Mouse (Mus musculus) c-Kit-positive CD71-negative TER-119-negative erythroid progenitor cells, embryonic 14.5 days (primary cell): ENCODE measurements around the gene Folr1.

ENCODE experiments used
- DNase-seq: peaks from one replicate; pipeline ENCODE4 v3.0.0-alpha.2; 2013; ENCODE audit warnings: low read depth

Gene Folr1

DNA sequence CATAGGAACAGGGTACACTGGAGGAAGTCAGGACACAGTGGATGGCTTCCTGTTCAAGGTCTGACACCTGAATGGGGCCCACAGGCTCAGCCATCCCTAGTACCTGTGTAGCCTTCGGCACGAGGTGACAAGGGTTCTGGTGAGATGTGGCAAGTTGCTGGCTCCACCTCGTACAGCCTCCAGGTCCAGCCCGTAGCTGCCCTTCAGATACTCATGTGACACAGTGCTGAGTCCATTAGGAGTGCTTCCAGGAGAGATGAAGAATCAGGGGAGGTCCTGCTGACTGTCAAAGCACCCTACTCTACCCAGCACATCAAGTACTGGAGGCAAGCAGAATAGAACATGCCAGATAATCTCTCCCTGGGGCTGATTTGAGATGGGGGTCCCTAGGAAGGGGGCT, 38.2 kb downstream of the Folr1 start:
- DNase-seq = no peak

DNA sequence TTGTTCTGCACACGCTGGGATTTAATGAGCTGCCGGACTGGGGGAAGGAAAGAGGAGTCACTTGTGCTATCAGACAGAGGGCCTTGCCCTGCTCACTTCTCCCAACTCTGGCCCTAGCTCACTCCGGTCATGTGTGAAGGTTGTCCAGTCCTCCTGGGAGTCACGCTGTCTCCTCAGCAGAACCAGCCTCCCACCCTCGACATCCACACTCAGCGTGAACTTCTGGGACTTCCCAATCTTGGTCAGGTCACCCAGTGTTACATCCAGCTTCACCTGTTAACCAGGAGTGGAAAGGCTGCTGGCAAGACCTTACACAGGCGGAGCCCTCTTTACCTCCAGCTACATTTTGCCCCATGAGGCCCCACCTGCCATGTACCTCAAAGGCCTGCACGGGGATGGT, 39.2 kb downstream of the Folr1 start:
- no peak for DNase-seq

DNA sequence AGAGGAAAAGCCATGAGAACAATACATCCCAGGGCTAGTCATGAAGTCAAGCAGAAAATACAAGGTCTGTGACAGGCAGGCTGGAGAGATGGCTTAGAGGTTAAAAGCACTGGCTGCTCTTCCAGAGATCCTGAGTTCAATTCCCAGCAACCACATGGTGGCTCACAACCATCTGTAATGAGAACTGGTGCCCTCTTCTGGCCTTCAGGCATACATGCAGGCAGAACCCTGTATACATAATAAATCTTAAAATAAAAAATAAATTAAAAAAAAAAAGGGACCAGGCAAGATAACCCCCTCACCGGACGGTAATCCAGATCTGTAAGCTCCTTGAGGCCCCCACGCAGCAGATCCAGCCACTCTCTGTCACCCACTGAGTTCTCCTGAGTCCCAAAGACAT, 40.2 kb downstream of the Folr1 start:
- DNase-seq = no peak

DNA sequence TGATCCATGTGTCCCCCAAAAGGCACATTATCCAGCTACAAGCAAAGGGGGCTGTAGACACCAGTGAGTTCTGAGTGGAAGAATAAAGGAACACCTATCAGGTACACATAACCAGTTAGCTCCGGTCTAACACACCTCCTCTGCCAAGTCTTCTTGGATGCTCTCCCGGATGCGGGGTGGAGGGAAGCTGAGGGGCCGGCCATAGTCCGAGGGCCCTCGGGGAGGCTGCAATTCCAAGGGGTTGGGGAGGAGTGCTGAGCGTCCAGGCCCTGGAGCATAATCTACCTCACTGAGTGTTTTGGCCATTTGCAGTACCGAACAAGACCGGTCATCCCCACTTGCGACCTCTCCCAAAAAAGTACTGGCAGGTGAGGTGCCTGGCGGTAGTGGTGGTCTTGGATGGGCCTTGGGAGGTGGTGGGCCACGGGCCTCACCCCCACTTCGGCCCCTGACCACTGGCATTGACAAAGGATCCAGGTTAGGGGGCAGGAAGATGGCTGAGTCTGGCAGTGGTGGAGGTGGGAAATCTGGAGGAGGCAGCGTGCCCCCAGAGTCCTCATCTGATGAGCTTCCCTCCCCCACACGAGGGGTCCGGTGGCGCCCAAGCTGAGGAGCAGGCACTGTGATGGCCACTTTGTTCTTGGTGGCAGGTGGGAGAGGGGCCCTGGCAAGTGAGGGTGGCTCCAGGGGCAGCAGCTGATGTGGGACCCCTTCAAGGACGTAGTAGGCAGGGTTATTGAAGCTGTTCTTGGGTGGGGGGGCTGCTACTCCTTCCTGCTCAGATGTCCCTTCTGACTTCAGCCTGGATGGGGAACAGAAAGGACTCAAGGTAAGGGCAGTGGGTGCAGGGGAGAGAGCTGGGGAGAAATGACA, 46.6 kb downstream of the Folr1 start:
- DNase-seq = no peak

DNA sequence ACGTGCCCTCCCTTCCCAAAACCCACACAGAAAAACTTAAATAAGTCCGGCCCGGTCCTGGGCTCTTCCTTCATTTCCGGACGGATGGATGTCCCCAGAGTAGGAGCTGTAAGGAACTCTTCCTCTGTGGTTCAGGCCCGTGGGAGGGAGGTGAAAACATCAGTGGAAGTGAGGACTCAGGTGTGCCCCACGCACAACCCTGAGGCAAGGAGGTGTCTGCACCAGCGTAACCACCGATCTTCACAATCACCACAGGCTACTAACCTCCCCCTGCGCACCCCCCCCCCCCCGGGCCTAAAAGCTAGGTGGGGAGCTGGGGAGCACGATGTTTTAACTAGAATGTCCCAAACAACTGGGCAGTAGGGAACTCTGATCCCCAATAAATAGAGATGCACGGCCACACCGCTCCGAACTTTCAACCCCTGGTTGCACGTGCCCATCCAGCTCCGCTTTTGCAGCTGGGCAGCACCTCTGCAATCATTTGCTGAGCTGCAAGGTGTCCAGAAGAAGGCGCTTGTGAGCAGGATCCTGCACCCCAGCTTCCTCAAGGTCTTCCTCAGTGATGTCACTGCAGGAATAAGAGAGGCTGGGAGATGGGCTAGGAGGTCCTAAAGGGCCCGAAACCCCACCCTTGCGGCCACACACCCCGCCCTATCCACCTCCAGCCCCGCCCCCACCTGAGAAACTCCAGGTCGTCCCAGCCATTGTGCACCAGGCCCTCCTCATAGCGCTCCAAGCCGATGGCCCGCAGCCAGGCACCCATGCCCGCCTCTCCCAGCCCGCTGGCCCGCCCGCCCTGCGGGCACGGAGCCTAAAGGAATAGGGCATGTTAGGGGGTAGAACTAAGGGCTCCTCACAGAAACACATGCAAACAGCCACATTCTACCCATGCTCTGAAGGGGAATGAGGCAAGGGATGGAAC, 47.5 kb downstream of the Folr1 start:
- no peak for DNase-seq

DNA sequence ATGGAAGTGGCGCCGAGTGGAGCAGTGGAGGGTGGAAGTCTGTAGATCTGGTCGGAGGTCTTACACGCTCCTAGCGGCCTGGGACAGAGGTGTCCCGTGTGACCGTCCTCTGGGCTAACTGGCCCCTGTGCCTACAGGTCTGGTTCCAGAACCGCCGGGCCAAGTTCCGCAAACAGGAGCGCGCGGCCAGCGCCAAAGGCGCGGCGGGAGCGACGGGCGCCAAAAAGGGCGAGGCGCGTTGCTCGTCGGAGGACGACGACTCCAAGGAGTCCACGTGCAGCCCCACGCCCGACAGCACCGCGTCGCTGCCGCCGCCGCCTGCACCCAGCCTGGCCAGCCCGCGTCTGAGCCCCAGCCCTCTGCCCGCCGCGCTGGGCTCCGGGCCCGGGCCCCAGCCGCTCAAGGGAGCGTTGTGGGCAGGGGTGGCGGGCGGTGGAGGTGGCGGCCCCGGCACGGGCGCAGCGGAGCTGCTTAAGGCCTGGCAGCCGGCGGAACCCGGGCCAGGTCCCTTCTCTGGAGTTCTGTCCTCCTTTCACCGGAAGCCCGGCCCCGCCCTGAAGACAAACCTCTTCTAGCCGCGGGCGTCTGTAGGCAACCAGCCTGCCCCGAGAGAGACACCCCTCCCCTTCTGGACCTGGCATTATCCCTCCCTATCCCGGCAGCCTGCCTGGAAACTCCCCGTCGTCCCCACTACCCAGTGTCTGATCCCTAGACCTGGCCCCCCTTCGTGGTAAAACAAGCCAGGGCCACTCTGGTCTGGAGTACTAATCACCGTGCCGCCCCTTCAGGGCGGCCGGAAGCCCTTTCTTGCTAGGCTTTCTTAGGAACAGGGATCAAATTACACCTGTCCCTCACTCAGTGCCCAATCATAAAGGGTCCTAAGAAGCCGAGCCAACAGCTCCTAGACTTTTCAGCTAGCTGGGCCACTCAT, 48.8 kb downstream of the Folr1 start:
- DNase-seq = no peak

DNA sequence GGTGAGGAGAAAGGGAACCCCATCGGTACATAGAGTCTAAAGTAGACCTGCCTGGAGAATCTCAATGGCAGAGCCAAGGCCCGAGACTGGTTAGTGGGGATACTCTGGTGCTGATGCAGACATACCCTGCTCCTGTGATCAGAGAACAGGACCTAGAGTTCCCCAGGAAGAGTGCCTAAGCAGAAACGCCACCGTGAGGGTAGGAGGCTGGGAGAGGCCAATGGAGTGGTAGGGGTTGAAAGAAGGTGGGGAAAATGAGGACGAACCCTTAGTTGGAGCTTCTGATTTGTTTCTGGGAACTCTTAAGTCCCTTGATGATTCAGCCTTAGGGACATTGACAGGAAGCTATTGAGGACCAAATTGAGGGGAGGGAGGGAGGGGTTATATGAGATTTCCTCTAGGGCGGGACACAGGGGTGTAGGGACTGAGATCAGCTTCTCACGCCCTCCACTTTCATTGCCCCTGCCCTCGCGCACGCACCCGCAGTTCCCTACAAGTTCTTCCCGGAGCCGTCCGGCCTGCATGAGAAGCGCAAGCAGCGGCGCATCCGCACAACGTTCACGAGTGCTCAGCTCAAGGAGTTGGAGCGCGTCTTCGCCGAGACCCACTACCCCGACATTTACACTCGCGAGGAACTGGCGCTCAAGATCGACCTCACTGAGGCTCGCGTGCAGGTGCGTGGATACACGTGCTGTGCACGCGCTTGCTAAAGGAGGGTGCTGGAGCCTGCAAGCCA, 50.1 kb downstream of the Folr1 start:
- no peak for DNase-seq

DNA sequence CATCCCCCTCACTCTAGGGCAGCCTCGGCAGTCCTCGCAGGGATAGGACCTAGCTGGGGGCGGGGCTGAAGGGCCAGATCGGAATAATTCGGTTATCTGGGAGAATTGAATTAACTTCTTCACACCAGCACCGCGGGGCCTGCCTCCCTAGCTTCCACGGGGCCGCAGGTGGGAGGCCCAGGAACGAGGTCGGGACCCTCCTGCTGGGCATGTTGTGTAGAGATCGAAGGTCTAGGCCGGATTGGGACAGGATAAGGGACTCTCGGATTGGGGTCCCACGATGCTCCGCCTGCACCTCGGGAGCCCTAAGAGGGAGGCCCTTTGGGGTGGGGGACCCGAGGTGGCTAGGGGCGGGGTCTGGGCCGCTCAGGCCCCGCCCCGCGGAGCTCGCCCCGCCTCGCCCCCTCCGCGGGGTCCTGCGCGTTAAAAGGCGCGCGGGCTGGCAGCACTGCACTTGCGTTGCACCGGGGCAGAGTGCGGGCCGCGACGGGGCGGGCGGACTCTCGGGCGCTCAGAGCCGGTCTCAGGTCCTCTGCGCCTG, 52.7 kb downstream of the Folr1 start, which contains the start of gene Phox2a:
Gene Phox2a, plus strand, starts transcription at position 453 of the 541 bp plus-strand sequence.
- no peak for DNase-seq
